Mouse (Mus musculus): Measurements from ENCODE around the gene Aldh2.
A peak's percentile ranks its signal among the peaks of the same experiment; 100 is the strongest.
"Not testable (repeated sequence)": the region's sequence is repeated elsewhere in the genome, so short reads cannot be mapped to it uniquely, and the experiment has no call there.

The Aldh2 gene

DNA sequence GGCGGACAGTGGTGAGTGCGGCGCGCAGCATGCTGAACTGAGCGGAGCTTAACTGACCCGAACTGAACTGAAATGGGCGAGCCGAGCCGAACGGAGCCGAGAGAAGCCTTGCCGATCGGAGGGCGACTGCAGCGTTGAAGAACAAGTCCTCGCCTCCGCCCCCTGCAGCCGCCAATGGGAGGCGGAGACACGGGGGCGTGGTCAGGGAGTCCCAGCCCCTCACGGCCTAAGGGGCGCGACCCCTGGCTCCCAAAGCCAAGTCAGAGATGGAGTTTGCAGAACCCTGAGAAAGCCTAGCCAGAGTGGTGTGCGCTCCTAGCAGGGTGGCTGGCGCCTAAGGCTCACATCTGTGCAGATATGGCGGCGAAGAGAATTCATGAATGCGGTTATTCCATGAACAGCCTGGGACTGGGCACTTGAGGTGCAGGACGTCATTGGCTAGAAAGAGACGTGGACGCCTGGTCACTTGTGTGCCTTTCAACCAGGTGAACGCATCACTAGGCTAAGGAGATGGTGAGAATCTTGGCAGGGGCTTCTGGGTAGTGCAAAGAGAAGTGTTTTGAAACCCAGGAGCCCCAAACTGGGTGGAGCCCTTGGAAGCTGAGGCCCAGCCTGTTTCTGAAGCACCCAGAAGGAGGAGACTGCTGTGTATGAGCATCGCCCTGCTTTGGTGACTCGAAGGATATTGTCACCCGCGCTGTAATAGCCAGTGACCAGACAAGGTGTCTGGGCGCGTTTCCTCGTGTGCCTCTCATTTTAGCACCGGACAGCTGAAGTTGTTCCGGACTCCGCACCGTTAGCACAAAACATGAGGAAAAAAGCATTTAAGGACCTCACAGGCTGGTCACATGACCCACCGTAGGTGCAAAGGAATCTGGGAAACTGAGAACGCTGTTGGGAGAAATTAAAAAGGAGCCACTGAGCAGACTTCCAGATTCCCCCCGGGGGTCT, at the start of gene Aldh2:
Gene Aldh2, minus strand, starts transcription at position 374 of the 951 bp plus-strand sequence.
- DNase-seq (ENCODE audit: low spot score) = peak; percentile 42

DNA sequence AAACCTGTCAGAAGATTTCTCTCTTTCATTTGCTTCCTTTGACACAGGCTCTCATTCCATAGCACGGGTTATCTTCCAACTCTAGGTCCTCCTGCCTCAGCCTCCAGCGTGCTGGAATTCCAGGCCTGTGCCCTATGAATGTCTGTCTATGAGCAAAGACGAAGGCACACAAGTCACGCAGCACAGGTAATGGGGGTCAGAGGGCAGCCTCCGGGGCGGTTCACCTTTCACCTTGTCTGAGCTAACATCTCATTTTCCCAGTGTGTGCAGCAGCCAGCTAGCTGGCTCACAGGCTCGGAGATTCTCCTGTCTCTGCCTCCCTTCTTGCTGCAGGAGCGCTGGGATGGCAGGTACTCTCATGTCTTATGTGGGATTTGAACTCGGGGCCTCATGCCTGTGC, 46.0 kb upstream of the Aldh2 start:
- DNase-seq (ENCODE audit: low spot score) = no peak

DNA sequence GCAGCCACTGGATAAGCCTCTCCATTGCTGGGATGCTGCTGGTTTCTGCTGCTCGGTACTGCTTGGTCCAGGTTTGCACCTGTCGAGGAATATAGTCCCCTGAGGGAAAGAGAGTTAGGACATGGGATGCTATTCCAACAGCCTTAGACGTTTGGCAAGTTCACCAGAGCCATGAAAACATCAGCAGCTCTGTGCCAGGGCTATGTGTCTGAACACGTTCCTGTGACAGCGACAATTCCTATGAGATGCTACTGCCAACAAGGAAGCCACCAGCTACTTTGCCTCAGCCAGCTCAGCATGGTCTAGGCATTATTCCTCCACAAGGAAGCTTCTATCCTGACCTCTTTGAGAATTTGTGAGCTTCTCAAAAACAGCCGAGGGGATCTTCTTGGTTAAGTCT, 43.7 kb upstream of the Aldh2 start:
- no peak for DNase-seq (ENCODE audit: low spot score)

DNA sequence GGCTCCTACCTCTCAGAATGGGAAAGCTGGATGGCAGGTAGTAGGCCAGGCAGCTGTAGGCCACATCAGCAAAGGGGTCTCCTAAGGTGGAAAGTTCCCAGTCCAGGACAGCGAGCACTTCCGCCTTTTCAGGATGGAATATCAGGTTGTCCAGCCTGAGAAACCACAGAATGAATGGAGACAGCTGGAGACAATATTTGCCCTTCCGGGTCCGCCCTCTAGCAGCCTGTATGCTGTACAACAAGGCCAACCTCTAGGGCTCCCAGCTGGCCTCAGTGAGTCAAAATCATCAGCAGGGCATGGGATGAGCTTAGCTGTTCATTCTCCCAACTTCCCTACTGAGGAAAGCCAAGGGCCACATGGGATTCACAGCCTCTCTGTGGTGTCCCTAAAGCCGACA, 41.0 kb upstream of the Aldh2 start:
- no peak for DNase-seq (ENCODE audit: low spot score)

DNA sequence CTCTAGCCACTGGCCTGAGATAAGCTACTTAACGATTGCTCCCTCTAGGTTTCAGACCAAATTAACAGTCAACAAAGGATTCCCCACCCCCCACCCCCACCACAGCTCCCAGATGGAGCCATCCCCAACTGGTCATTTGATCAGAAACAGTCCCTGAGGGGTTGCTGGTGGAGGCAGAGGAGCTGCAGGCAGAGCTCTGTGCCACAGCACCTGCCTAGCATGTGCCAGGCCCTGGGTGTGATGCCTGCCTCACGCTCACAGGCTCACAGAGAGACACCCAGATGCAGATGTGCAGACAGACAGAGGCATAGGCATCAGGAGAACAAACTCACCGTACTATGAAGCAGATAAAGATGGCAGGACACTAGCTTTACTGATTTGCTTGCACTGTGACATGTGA, 39.2 kb upstream of the Aldh2 start:
- no peak for DNase-seq (ENCODE audit: low spot score)

DNA sequence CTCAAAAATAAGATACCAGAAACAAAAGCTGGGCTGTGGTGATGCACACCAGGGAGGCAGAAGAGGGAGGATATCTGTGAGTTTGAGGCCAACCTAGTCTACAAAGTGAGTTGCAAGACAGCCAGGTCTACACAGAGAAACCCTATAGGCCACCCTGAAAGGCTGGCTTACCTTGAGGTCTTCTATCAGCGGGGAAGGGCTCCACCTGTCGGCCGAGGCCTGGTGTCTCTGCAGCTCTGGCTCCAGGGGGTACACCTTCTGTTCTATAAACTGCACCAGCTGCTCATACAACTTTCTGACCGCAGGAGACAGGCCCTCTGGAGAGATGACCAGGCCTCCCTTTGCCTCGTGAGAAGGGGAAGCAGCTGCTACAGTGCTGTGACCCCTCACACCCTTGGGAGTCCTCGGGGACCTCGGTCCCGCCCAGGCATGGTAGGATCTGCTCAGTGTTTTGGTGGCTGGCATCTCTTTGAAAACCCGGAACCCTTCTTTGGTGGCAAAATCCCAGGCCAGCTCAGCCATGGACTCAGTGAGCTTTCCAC, 37.6 kb upstream of the Aldh2 start:
- not testable (repeated sequence) for DNase-seq (ENCODE audit: low spot score)

DNA sequence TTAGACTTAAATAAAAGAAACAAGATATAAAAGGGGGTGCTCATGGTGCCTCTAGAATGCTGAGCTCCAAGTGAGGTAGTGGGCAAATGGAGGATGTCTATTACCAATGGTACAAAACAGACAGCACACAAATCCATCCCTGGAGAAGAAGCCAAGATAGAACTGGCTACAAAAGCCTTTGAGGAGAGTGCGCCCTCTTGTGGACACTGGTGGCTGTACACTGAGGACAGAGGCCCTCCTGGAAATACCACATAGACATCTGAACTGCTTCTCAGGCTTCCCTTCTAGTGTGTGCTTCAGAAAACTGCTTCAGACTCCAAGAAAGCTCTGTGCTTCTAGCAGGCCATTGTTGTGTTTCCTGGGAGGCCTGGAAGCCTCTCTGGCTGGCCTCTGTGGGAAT, 34.2 kb upstream of the Aldh2 start:
- peak; percentile 47 for DNase-seq (ENCODE audit: low spot score)

DNA sequence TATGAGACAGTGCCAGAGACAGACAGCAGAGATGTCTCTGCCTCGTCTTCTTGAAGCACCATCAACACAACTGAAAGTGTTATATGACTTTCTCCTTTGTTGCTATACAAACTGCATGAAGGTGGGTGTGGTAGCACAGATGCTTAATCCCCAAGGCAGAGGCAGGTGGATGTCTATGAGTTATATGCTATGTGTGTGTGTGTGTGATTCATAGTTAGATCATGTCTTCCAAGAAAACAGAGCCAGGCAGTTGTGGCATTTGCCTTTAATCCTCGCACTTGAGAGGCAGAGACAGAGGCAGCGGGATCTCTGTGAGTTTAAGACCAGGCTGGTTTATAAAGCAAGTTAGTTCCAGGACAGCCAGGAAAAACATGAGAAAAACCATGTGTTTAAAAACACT, 29.6 kb upstream of the Aldh2 start:
- no peak for DNase-seq (ENCODE audit: low spot score)

DNA sequence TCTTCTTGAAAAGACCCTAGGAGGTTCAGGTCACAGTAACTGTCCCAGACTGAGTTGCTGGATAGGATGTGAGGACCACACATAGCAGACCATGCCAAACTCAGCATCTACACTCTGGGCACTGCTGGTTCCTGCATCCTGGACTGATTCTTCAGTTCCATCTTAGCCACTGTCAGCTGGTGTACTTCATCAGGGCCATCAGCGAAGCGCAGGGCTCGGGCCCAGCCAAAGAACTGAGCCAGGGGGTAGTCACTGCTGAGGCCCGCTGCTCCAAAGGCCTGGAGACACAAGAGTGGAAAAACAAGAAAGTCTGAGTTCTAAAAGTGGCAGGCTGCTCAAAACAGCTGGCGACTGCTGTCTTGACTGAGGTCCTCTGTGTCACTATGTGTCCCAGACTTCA, 27.5 kb upstream of the Aldh2 start:
- DNase-seq (ENCODE audit: low spot score) = no peak

DNA sequence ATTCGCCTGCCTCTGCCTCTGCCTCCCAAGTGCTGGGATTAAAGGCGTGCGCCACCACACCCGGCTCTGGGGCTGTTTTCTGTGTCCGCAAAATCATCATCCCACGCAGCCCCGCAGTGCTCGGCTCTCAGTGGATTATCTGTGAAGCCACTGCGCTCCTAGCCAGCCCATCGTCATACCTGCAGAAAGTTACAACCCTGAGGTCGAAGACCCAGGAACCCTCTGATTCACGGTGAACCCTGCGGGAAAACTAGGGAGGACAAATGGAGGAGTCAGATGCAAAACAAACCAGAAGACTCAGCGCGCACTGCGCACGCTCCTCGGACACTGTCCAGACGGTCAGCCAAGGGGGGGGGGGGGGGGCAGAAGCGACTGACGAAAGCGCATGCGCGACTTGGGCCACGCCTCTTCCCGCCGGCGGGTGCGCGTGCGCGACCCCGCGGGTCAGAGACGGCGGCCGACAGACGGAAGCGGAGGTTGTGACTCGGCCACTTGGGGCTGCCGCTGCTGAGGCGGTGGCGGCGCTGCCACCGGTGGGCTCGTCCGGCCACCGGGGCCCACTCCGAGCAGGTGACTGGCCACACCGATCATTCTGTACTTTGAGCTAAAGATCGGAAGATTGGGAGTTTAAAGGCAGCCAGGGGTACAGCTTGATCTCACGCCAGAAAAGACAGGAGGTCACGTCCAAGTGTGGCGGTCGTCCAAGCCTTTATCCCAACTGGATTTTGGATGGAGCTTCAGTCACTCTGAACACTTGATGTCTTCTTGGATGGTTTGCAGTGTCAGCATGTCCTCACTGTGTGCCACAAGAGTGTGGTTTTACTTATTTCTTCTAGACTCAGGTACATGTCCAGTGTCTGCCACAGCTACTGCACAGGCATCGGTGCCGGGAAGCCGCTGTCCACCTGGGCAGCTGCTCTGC, 25.2 kb upstream of the Aldh2 start, which contains the start of gene Acad12:
Gene Acad12, minus strand, starts transcription at position 347 of the 922 bp plus-strand sequence.
- DNase-seq (ENCODE audit: low spot score) = peak; percentile 35

DNA sequence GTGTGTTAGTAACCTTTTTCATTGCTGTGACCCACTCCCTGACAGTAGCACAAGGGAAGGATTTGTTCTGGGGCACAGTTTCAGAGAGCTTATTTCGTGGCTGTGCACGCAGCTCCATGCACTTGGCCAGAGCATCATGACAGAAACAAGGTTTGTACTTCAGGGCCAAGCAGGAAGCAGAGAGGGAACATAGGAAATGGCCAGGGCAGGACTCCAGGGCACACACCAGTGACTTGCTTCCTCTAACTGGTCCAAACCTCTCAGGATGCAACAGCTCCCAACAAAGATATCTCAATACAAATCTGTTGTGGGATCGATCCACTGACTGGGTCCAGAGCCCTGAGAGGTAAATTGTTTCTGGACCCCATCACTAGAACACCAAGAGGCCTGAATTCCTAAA, 21.3 kb upstream of the Aldh2 start:
- not testable (repeated sequence) for DNase-seq (ENCODE audit: low spot score)

DNA sequence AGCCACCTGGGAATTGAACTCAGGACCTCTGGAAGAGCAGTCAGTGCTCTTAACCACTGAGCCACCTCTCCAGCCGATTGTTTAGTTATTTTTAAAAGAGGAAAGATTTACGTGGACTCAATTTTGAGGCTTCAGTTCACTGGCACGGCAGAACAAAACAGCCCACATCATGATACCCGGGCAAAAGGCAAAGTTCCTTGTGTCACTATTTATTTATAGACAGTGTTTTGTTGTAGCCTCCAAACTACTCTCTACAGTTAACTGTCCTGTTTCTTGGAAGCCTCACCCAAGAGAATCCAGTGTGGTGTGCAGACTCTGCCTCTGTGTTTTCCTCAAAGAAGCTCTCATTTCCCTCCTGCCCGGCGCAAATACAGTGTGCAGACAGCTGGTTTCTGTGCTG, 18.4 kb upstream of the Aldh2 start:
- no peak for DNase-seq (ENCODE audit: low spot score)

DNA sequence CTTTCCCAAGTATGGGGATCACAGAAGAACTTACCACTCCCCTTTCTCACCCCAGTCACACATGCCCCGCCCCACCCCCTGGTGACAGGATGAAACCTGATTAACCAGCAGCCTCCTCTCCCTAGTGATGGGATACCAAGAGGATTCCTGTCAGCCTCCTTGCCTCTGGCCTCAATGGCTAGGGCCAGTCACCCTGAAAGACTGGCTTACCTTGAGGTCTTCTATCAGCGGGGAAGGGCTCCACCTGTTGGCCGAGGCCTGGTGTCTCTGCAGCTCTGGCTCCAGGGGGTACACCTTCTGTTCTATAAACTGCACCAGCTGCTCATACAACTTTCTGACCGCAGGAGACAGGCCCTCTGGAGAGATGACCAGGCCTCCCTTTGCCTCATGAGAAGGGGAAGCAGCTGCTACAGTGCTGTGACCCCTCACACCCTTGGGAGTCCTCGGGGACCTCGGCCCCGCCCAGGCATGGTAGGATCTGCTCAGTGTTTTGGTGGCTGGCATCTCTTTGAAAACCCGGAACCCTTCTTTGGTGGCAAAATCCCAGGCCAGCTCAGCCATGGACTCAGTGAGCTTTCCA, 16.0 kb upstream of the Aldh2 start:
- not testable (repeated sequence) for DNase-seq (ENCODE audit: low spot score)

DNA sequence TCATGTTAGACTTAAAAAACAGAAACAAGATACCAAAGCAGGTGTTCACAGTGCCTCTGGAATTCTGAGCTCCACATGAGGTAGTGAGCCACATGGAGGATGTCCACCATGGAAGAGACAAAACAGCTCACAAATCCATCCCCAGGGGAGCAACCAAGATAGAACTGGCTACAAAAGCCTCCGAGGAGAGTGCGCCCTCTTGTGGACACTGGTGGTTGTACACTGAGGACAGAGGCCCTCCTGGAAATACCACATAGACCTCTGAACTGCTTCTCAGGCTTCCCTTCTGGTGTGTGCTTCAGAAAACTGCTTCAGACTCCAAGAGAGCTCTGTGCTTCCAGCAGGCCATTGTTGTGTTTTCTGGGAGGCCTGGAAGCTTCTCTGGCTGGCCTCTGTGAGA, 12.5 kb upstream of the Aldh2 start:
- DNase-seq (ENCODE audit: low spot score) = peak; percentile 56

DNA sequence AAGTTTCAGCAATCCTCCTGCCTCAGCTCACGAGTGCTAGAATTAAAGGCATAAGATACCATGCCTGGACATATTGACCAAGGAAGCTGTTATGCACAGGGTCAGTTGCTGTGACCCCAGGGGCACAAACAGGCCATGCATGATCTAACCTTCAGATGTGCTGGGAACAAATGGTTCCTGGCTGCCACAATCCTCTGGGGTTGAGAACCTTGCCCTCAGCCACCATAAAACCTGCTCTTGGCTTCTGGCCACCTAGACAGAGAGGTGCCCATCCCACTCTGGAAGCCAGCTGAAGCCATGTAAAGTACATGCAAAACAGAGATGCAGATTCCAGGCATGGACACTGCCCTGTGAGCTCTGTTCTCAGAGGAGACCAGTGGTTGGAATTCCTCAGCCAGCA, 10.2 kb upstream of the Aldh2 start:
- not testable (repeated sequence) for DNase-seq (ENCODE audit: low spot score)

DNA sequence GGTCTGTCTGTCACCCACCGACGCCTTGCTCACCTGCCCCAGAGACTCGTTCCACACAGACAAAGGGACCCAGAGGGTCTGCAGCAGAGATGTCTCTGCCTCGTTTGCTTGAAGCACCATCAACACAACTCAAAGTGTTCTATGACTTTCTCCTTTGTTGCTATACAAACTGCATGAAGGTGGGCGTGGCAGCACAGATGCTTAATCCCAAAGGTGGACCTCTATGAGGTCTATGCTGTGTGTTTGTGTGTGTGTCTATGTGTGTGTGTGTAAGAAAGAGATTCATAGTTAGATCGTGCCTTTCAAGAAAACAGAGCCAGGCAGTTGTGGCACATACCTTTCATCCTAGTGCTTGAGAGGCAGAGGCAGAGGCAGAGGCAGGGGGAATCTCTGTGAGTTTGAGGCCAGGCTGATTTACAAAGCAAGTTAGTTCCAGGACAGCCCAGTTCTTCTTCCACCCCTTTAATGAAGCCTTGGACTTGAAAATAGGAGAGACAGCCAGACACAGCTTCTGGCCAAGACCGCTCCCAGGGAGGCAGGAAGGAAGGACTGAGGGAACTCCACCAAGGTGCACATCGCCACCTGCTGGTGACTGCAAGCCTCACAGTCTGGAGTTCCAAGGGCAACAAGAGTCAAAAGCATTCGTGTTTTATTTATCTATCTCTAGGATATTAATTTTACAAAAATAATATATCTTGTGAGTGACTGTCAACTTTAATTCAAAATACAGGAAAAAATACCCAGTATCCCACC, 8.1 kb upstream of the Aldh2 start:
- DNase-seq (ENCODE audit: low spot score) = peak; percentile 84

DNA sequence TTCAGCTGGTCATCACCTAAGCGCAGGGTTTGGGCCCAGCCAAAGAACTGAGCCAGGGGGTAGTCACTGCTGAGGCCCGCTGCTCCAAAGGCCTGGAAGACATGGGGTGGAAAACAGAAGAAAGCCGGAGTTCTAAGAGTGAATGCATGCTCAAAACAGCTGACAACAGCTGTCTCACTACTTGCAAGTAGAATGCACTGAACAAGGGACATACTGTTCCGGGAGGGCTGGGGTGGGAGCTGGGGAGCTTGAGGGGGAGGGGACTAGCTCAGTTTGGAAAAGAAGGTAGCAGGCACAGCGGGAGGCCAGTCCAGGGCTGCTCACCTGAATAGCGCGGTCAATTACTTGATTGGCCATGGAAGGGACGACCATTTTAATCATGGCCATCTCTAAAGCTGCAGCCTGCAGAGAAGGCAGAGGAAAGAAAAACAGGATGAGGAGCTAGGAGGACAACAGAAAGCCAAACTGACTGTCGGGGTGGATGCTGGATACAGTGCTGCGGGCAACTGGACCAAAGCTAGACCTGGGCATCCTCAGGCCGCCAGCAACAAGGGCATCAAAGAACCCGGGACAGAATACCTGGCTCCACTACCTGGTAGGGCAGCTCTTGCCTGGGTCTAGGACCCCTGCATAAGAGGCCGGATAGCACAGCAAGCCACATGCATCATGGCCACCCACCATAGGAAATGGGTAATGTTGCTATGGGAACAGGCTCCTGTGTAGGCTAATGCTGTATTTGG, 5.4 kb upstream of the Aldh2 start:
- no peak for DNase-seq (ENCODE audit: low spot score)

DNA sequence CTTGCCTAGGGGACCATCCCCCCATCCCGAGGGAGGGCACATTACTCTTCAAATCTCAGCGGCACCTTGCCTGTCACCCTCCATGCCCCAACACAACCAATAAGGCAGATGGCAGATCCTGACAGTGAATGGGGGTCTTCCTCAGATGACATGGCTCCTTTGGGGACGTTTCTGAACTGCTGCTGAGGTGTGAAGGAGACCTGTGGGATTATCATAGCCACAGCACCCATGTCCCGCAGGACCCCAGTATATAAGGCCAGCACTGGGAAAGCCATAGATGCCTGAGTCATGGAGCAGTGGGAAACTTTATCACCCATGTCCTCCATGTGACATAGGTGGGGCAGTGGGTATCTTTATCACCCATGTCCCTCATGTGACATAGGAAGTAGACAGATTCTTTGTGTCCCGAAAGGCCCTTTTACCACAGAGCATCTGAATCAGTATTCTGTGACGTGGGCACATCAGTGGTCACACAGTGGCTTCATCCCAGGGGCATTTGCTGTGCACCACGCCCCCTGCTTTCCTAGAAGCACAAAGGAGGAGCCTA, 4.4 kb upstream of the Aldh2 start:
- DNase-seq (ENCODE audit: low spot score) = no peak

DNA sequence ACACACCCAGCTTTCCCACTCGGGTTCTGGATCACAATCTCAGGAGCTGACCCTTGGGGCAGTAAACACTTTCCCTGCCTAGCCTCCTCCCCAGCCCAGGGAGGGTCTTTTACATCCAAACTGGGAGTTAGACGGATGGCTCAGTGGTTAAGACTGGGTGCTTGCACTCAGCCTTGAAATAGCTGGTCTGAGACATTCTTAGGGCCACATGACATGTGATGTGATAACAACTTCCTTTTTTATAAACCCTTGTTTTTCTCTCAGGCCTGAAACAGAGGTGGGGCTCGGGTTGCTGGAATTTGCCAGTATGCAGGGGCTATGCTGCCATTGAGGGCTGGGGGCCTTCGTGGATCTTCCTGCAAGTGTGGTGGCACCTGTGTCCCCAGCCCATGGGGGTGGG, 3.7 kb upstream of the Aldh2 start:
- DNase-seq (ENCODE audit: low spot score) = no peak

DNA sequence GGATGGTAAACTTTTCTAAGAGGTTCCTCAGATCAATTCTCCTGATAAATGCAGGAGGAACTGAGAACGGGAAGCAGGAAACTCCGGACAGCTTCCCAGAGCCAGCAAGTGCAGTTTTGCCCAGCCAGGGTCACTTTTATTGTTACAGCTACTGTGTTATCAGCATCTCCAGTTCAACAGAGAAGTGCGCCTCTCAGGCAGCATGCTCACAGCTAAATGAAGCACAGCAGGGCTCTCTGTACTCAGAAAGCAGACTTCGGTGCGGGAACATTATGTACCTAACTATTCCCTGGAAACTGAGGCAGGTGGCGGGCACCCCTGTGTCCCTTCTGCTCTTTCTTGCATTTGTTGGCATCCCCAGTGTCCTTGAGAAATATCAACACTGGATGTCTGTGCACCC, 2.6 kb upstream of the Aldh2 start:
- no peak for DNase-seq (ENCODE audit: low spot score)

Data from layer of hippocampus, adult 9-10 months (tissue).